Mouse (Mus musculus) cerebellum, adult 2 months (tissue): ENCODE measurements around the gene U2af2. TPM values are rescaled to one million over a fixed set of nuclear protein-coding genes. Genes with fewer than 3 reads are reported as not detected.
A peak's percentile ranks its signal among the peaks of the same experiment; 100 is the strongest.

Experiments used
- DNase-seq, 2 experiments: peaks; one replicate each; pipeline ENCODE4 v3.0.0; 2021
- H3K27ac ChIP-seq: fragments of 200-500 bp; 2 replicates; pipeline ENCODE4 v1.5.1; 2012; ENCODE audit warnings: low read length, control low read depth, inconsistent platforms; ENCODE audit not compliant: insufficient read depth
- H3K27me3 ChIP-seq: fragments of 200-500 bp; 2 replicates; pipeline ENCODE4 v1.6.1; 2012; ENCODE audit warnings: inconsistent platforms, mild to moderate bottlenecking, low read length, moderate library complexity; ENCODE audit not compliant: control insufficient read depth, insufficient read depth
- H3K4me1 ChIP-seq: fragments of 200-500 bp; 2 replicates; pipeline ENCODE4 v1.6.1; 2011; ENCODE audit warnings: low read length; ENCODE audit not compliant: control insufficient read depth, insufficient read depth
- H3K4me3 ChIP-seq: fragments of 200-500 bp; replicated peaks from 2 replicates; pipeline ENCODE3; 2011; ENCODE audit warnings: mild to moderate bottlenecking, low read depth, low read length, control low read depth; ENCODE audit not compliant: insufficient read depth
- CTCF ChIP-seq: fragments of 200-500 bp; IDR thresholded peaks from 2 replicates; pipeline ENCODE4 v1.5.1; 2011; ENCODE audit warnings: low read depth, mild to moderate bottlenecking, control low read depth, low read length, moderate library complexity, borderline replicate concordance; ENCODE audit not compliant: insufficient read depth
- POLR2A ChIP-seq: fragments of 200-500 bp; IDR thresholded peaks from 2 replicates; pipeline ENCODE4 v1.6.1; 2011; ENCODE audit warnings: low read length, control low read depth, borderline replicate concordance; ENCODE audit not compliant: insufficient read depth
- WGBS: fragments of 180-500 bp; shearing (Covaris S2); methylation state at CpG from one replicate; pipeline ENCODE4 v1.1.7; 2018; 5-methylcytosine and 5-hydroxymethylcytosine counted together
- polyA plus RNA-seq: library from polyadenylated mRNA; depleted of rRNA; stranded (reverse); fragments of >200 nt; gene quantifications from 2 replicates; pipeline ENCODE4 v1.2.3, GENCODE M21; 2012; rRNA removed

The U2af2 gene
- polyA plus RNA-seq, result 196 and 211 TPM in 2 replicates

DNA sequence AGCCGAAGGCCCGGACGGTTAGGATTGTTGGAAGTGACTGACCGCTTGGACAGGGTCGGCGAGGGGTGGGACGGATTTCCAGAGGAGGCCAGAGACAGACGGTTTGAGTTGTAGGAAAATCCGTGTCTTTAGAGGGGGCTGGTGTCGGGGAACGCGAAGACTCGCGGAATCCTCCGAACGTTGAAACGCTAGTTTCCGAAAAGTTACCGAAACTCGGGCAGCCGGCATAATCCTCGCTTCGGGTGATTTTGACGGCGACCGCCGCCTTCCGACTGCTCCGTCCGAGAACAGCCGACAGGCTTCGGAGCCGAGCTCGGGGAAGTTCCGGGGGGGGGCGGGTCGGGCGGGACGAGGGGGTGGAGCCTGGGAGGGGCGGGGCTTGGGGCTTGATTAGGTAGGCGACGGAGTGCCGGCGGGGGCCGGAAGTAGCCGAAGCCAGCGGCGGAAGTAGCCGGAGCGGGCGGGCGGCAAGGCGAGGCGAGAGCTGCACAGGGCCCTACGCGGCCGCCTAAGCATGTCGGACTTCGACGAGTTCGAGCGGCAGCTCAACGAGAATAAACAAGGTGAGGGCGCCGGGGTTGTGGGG is at the start of gene U2af2:
Gene U2af2, plus strand, starts transcription at position 370 of the 586 bp plus-strand sequence.
- Histone ChIP-seq H3K4me1 (peaks cover 13% of the 10 kb centered on the region), H3K27ac (peak within 1 kb of the TSS; percentile 85), H3K27me3 (no peaks in the 10 kb centered on the region), H3K4me3 (peak within 1 kb of the TSS; percentile 91)
- TF ChIP-seq POLR2A (peak; percentile 57; the same call in 1 of the 2 replicates), CTCF (no peak)
- peak; percentile 94 for DNase-seq
- under 1% methylated on average over 65 of the region's 65 CpGs for WGBS

- DNase-seq, result no peak
- TF ChIP-seq CTCF (no peak), POLR2A (no peak)
- Histone ChIP-seq H3K27ac (no peak overlapping the region), H3K27me3 (no peaks in the 10 kb centered on the region), H3K4me3 (no peak overlapping the region), H3K4me1 (no peaks in the 10 kb centered on the region)
- WGBS, result 87% methylated on average over 27 of the region's 27 CpGs
Observed at GRCm38 (mm10) chr7:5012681-5013513, 49.0 kb upstream of the U2af2 start.

- peak; percentile 96 to 97 for DNase-seq
- Histone ChIP-seq H3K4me1 (no peaks in the 10 kb centered on the region), H3K27me3 (no peaks in the 10 kb centered on the region), H3K27ac (peak within 1 kb of the TSS; percentile 95), H3K4me3 (peak within 1 kb of the TSS; percentile 93)
- TF ChIP-seq CTCF (no peak), POLR2A (no peak)
- WGBS, result under 1% methylated on average over 42 of the region's 42 CpGs
Observed at GRCm38 (mm10) chr7:5014251-5015117, 47.5 kb upstream of the U2af2 start, which contains the start of the genes Zfp524 and Fiz1. TSS of gene Zfp524 (plus strand) at chr7:5014415. TSS of gene Fiz1 (minus strand) at chr7:5014697.

DNA sequence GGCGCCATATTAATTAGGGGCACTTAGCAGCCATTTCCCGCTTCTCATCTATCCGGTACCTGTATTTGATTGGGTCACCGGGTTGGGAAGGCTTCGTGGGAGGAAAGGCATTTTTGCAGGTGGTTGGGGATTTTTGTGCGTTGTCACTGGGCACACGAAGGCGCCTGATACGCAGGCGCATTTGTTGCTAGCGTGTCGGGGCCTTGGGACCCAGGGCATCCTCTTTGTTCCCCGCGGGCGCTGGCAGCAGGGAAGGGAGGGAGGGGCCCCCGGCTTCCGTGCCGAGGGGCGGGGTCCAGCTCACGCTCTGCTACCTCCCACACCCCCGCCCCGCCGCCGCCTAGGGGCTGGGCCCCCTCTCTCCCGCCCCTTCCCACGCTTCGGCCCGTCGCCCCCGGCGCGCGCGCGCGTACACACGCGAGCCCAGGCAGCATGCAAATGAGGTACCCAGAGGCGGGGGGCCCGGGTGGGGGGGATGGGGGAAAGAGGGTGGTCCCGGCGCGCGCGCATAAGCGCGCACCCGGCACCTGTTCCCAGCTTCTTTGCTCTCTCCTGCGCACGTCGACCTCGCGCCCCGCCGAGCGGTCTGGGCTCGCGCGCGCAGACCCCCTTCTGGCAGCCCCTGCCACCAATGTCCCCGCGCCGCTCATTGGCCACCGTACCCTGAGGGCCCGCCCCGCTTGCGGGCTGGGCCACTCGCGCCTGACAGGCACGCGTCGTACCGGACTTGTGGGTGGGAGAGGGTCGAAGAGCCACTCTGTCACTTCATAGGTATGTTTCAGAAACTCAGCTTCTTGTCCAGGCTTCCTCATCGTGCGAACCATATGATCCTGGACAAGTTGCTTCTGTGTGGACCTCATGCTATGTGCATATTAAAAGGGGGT is 46.6 kb upstream of the U2af2 start, which contains the start of gene Gm44973:
Gene Gm44973, plus strand, starts transcription at position 379 of the 884 bp plus-strand sequence.
- no peaks in the 10 kb centered on the region for H3K27me3 ChIP-seq
- peak within 1 kb of the TSS; percentile 95 for H3K27ac ChIP-seq
- WGBS, result under 1% methylated on average over 73 of the region's 76 CpGs
- H3K4me3 ChIP-seq, result peak within 1 kb of the TSS; percentile 93
- H3K4me1 ChIP-seq, result no peaks in the 10 kb centered on the region
- DNase-seq, result peak; percentile 92
- TF ChIP-seq POLR2A, result peak; percentile 52; the same call in 1 of the 2 replicates
- TF ChIP-seq CTCF, result no peak

GRCm38 (mm10) chr7:5016057-5016456 is 45.9 kb upstream of the U2af2 start:
- H3K4me3 ChIP-seq, result peak overlapping the region; percentile 84
- H3K27me3 ChIP-seq, result no peaks in the 10 kb centered on the region
- TF ChIP-seq CTCF (no peak), POLR2A (no peak)
- no peak for DNase-seq
- peak overlapping the region; percentile 39; the same call in 1 of the 2 replicates for H3K27ac ChIP-seq
- WGBS, result 61% methylated on average over 3 of the region's 3 CpGs
- H3K4me1 ChIP-seq, result no peaks in the 10 kb centered on the region

DNA sequence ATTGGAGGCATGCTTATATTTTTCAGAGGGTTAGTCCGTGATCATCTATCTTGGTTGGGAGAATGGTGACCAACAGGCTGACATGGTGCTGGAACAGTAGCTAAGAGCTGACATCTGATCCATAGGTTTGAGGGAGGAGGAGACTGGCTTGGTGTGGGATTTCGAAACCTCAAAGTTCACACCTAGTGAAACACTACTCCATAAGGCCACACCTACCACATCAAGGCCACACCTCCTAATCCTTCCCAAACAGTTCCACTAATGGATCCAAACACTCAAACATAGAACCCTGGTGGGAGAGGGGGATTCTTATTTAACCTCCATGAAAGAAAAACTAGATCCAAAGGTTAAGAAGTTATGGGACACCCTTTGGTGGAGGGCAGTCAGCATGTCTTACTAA is 45.0 kb upstream of the U2af2 start:
- H3K27ac ChIP-seq, result no peak overlapping the region
- no peaks in the 10 kb centered on the region for H3K4me1 ChIP-seq
- no peaks in the 10 kb centered on the region for H3K27me3 ChIP-seq
- no peak overlapping the region for H3K4me3 ChIP-seq
- WGBS, result 96% methylated on average over 2 of the region's 2 CpGs
- no peak for TF ChIP-seq CTCF
- TF ChIP-seq POLR2A, result no peak
- no peak for DNase-seq
